Mouse (Mus musculus): Measurements from ENCODE around the gene Tenm4.

Gene Tenm4

DNA sequence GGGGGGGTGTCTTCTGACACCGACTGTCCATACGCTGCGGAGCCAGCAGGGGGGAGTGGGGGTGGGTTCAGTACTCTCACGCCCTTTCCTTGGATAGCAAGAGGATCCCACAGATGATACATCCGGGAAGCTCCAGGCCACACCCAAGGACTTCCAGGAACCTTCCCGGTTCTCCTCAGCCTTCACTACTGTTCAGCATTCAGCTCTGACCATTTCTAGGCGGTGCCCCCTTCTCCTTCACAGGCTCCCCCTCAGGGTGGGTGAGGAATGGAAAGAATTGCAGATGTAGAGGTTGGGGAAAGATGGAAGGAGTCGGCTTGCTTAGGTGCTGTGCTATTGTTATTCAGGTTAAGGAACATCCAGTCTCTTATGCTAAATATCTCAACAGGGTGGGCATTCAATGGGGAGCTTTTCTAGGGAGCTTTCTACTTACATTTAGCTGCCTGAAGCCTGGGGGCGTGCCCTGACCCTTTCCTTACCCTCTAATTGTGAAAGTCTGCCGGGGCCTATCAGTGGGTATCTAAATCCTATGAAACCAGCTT lies 33.8 kb downstream of the Tenm4 start:
- no peak for DNase-seq

DNA sequence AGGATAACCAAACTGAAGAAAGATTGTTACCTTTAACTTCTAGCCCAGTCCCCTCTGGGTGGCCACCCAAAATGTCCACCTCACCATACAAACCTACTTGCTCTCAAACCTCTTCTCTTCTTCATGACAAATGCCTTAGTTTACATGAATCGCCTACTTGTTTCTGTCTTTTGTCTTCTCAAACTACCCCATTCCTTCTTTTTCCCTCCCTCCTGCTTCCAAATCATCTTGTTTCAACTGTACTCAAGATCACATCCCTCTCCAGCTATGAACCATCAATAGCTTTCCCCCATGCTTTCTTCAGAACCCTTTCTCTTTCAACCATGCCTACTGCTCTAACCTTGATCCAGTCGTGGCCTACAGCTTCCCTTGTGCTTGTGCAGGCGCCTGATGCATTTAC lies 36.0 kb downstream of the Tenm4 start:
- no peak for DNase-seq

DNA sequence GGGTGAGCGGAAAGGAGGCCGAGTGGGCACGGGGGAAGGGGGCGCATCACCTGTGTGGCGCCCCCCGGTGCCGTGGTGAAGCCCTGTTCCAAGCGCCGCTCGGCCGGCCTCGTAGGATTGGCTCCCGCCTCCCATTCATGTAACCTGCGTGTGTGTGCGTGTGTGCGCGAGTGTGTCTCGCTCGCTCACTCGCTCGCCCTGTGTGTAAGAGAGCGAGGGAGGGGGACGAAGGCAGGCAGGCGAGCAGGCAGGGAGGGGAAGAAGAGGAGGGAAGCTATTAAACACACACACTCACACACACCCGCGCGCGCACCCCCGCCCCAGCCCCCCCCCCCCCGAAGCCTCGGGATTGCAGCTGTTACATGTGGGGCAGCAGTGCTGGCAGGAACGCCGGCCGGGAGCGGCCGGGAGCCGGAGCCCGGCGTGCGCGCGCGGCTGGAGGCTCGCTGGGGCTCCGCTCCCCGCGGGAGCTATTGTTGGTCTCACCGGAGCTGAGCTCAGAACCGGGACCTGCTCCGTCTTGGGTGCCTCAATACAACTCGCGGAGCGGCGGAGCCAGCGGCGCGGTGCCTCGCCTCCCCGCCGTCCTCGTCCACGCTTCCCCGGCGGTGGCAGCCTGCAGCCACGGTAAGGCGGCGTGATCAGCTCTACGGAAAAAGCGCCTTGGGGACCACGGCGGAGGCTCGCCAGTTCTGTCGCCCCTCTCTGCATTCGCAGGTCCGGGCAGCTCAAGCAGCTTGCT lies 38.9 kb downstream of the Tenm4 start:
- peak; percentile 76 for DNase-seq

DNA sequence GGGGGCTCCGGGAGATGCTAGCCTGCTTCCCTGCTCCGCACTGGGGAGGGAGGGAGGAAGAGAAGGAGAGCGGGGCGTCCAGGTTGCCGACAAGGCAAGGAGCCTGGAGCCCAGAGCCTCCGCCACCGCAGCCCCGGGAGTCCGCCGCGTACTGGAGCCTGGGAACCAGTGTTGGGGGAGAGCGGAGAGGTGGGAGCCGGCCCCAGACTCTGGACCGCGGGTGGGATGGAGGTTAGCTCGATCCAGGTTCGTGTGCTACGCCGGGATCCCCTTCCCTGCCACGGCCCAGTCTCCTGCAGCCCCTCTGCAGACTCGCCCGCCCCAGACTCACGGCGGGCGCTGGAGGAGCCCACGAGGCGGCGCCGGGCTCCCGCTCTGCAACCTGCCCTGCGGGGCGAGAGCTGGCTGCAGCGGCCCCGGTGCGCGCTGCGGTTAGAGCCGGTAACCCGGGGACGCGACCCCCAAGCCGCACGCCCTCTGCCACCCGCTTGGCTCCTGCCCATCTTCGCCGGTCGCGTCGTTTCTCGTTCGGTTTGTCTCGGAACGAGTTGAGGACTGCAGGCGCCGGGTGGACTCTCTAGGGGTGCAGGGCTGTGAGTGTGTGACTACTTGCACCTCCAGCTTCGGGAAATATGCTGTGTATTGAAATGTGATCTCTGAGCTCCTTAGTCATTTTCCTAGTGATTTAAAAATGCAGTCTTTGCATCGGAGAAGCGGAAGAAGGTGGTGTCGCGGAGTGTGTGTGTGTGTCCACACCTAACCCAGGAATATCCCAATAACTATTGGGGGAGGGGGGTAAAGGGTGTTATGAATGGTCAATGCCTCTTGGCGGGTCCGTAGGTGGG lies 39.7 kb downstream of the Tenm4 start:
- DNase-seq, result peak; percentile 64

DNA sequence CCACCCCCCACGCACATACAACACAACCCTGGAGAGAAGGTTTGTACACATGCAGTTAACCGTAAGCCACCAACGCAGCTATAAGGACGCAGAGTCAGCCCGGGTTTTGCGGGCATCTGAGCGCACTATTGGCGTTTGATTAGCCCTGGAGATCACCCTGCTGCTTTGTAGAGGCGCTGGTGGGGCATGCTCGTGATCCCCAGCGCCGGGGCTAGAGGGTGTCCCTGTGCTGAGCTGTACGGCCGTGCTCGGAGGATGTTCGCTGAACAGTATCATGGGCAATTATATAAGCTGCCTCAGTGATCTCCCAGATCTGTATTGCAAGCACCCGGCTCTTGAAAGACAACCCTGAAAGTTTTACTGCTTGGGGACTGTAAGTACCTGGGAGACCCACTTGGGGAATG lies 40.6 kb downstream of the Tenm4 start:
- peak; percentile 59 for DNase-seq

DNA sequence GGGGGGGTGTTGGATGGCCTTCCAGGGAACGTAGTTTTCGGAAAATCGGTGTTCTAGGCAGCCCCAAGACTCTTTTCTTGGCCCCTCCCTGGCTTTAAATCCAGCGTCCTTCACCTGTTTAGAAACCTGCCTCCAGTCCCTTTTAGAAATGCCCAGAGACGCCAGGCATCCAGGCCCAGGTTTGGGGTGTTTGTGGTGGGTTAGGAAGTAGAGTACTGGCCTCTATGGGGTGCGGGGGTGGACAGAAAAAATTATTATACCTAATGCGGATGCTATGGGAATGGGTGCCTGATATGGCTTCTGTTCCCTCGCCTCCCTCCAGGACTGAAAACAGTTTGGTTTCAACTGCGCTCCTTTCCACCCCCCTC lies 41.2 kb downstream of the Tenm4 start:
- DNase-seq, result peak; percentile 22

DNA sequence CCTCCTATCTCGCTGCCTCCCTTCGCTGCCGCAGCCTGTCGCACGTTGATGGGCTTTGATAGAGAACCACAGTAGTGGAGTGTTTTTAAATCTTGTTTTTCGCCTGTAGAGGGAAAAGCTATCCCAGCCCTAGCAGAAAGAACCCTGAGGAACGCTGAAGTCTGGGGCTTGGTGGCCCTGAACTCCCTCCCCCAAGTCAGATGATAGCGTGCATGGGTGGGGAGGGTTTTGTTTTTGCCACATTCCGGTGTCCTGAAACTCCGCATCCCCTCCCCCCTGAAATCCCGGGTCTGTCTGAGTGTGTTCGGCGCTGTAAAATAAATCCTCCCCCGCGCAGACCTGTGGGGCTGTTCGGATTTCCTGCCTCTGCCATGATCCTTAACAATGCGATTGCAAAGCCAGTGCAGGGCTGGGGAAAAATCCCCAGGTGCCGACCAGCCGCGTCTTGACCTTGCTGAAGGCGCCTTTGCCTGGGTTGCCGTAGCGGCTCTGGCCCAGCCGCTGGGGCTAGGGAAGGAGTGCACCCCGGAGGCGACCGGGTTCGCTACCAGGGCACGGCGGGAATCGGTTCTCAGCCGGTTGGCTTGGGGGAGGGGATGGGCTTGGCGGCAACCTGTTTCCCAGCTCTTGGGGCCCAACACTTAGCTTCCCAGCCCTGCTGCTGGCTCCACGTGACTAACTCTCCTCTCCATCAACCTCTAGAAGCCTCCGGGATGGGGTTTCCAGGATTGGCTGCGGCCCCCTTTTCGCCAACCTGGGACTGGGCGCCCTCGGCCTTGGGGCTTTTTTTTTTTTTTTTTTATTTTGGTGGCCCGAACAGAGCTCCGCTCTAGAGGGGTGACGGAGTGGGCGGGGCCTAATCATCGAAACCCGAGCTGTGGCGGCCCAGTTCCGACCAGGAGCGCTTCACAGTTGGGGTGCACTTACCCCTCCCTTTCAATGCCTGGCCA lies 41.8 kb downstream of the Tenm4 start:
- DNase-seq, result peak; percentile 61

DNA sequence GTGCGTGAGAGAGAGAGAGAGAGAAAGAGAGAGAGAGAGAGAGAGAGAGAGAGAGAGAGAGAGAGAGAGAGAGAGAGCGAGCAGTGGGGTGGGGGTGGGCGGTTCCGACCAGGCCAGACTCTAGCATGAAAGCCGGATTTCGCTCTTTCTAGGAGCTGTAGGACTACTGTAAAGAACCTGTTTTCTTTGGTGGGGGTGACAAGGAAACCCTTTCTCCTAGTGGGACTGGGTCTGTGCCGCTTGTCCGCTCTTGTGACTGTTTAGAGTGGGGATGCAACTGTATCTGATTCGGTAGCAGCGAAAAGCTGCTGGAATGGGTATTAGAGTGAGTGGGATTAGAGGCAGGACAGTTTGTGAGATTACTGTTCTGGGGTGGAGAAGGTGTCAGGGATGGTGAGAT lies 42.7 kb downstream of the Tenm4 start:
- DNase-seq, result no peak

DNA sequence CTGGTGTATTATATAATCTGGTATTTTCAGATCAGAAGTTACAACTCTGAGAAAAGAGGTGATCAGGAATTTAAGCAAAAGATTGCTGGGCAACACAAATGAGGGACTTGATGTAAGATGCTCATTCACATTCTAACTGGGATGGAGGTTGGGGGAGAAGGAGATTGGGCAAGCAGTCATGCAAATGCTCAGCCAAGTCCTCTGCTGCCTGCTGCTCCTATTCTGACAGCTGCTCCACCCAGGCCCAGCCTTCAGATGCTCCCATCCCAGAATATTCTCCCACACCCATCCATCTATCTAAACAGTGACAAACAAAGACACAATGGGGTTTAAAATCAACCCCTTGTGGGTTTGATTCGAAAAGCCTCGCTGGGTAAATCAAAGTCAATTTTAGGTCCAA lies 43.8 kb downstream of the Tenm4 start:
- no peak for DNase-seq

DNA sequence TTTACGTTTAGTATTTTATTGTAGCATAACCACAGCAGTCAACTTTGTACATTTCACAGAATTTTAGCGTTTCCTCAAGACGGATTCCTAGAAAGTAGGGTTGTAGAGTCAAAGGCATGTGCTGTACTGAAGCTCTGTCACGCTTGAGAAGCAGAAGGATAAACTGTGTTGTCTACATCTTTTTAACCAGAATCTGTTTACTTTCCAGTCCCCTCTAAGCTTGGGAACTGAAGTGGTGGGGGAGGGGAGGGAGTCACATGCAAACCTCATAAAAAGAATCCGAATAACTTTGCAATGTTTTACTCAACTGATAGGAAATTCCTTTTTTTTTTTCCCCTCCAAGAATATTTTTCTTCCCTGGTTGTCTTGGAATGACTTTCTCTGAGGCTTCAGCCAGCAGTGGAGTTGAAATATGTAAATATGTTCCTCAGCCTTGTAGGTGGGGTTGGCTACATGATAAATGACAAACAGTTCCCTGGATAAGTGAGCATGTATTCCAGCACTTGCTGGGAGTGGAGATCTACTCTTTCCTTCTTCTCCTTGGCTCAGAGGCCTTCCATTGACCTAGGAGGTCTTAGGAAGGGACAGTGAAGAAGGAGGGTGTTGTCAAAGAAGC lies 45.0 kb downstream of the Tenm4 start:
- DNase-seq, result no peak

DNA sequence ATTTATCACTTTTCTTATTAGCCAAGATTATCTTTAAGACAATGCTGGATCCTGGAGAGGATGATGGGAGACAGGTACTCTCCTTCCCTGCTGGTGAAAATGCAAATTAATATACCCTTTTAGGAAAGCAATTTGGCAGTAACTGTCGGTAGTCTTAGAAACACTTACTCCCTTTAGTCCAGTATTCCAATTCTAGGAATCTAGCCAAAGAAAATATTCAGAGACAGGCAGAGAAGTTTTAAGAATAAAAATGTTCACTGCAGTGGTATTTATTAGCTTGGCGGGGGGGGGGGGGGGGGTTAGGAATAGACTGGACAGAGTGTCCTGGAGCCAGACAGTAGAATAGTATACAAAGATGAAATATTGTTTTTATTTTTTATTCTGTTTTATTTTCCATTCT lies 48.3 kb downstream of the Tenm4 start:
- DNase-seq, result no peak

DNA sequence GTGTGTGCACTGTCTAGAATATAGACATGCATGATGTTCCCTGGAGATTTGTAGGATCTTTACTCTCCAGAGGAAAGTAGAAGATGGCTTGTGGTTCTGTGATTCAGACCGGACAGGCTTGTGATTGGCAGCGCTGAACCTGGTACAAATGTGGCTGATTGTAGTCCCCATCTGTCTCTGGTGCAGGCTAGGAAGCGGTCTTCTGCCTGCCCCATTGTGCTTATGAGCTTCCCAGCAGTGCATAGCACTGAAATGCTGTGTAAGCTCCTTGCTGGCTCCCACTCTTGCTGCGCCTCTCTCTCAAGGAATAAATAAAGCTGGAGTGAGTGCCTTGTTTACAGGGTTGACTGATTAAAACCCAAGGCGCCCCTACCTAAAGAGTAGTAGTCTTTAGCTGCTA lies 49.6 kb downstream of the Tenm4 start:
- DNase-seq, result no peak

DNA sequence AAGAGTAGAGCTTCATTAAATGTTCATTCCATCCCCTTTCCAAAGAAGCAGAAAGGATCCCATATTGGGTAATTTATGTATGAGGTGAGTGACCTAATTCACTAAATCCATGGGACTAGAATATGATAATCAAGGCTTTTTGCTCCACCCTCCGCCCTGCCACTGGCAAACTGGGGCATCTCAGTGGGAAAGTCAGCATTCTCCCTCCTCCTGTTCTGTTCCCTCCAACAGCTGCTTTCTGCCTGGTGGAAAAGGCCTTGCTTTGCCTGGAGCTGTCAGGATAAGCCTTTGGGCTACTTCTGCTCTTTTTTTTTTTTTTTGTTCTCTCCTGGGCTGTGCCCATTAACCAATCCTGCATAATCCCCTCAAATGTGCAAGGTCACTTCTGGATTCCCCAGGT lies 51.5 kb downstream of the Tenm4 start:
- no peak for DNase-seq

DNA sequence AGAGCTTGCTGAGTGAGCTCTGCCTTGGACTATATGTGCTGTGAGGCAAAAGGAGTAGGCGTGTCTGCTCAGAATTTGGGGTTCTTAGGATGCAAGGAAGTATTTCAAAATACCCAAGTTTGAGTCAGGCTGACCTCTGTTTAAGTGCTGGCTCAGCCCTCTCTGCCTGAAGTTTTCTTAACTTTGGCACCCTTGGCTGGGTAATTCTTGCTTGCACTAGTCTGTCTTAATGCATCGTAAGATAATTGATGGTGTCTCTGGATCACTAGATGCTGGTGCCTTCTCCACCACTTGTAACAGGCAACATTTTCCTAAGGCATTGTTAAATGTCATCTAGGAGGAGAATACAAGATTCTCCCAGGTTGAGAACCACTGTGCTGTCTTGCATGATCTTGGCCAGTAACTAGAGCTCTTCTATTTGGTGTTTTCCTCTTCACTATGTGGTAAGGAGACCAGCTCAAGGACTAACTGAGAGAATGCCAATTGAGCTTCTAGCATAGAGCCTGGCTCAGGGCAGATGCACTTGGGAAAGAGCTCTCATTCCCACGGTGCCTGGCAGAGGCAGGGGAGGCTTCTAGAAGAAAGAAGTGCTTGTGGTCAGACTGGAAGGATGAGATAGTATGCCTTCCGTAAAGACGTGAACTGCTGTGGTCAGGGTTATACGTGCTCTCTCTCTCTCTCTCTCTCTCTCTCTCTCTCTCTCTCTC lies 57.7 kb downstream of the Tenm4 start:
- no peak for DNase-seq

DNA sequence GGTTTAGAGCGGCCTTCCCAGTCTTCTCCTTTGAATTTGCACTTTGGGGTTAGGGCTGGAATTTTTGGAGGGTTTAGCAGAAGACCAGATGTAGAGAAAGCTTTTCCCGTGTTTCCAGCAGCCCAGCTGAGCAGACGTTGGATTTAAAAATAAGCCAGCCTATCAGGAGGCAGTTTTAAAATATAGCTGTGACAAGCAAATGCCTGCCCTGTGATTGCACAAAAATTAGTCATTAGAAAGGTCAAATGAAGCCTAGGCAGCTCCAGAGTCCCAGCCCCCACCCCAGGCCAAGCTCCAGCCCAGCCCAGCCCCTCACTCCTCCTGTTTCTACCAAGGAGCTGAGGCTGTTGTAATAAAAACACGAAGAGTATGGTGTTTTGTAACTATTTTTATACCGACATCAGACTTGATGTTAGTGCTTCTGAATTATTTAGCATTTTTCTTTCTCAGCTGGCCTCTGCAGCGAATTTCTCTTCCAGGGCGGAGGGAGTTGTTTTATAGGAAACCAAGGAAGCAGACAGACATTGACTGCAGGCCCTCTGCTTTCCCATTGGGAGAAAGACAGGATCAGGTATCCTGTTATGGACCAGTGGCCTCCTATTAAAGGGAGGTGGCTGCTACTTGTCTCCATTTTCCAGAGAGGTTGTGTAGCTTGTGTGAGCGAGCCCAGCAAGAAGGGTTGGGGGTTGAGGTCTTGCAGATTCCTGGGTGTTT lies 59.1 kb downstream of the Tenm4 start:
- no peak for DNase-seq

DNA sequence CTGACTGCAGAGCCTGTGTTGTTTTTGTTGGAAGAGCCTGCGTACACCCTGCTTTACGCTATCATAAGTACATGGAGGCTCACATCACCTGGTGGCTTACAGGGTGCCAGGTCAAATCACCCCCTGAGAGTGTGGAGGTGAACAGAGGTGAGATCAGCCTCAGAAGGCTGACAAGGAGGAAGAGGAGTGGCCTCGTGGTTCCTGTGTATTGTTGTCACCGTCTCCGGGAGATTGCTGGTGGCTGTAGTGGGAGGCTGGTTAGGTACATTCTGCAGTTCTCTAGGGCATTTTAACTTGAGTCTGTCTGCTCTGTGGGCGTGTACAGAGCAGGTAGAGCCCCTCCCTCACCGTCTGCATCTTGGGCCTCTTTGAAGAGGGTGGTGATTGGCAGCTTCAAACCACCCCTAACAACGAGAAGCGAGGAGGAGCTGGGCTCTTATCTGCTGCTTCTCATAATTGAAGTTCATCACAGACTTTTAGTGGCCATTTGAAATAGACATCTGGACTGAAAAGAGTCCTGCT lies 59.7 kb downstream of the Tenm4 start:
- no peak for DNase-seq

DNA sequence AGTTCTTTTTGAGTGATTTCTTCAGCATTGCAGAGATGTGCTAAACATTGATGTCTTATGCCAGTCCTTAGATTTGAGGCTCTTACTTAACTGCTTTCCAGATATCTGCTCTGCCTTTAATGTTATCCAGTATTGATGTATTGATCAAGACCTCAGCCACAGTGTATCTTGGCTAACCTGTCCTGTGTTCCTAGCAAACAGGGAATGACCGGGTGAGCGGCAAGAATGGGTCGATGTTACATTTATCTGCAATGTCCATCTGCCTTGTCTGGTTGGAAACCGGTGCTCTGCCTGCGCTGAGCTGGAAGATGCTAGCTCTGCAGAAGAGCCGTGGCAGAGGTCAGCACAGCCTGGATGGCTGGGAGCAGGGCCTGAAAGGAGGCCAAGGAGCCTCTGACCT lies 64.8 kb downstream of the Tenm4 start:
- DNase-seq, result no peak

DNA sequence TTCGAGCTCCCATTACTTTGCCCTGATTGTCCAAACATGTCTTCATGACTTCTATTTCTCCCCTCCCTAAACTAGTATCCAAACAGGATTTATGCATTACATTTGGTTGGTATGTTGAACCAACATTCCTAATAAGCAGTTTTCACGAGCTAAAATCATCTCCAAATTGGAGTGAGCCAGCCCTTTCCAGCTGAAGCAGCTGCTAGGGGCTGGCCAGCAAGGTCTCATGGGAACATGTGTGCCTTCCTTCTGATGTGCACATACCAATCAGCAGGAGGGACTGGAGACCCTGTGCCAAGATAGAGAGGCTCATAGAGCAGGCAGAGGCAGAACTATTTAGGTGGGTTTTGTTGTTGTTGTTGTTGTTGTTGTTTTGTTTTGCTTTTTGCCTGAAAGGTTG lies 69.6 kb downstream of the Tenm4 start:
- no peak for DNase-seq

DNA sequence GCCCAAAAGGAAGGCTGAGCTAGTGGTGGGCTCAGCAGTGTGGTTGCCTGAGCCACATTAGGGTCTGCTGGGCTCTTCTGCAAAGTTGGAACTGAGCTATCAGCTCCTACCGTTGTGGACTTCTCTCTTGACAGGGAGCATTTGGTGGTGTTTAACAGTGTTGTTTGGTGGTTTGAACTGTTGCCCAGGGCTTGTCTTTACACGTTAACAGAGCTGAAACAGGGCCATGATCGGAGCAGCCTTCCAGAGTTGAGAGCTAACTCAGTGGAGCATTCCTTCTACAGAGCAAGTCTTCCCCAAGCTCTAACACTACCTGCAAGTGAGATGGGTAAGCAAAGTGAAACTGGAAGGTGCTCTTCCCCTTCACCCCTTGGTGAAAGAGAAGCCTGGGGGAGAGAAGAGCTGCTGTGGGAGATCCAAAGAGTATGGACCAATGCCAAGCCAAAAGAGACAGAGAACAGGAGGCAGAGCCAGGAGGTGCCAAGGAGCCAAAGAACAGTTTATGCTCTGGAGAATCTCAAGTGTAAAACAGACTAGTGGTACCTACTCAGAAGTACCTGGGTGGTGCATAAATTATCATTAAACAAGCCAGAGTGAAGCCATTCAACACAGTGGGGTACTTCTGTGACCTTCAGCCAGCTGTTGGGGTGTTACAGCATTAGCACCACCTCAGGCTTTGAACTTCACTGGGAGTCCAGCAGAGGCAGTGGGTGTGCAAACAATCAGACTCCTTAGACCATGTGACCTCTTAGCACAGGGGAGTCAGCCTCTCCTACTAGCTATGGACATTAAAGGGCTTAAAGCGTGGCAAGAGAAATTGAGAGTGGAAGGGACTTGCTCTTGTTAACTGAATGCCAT lies 71.5 kb downstream of the Tenm4 start:
- DNase-seq, result no peak

DNA sequence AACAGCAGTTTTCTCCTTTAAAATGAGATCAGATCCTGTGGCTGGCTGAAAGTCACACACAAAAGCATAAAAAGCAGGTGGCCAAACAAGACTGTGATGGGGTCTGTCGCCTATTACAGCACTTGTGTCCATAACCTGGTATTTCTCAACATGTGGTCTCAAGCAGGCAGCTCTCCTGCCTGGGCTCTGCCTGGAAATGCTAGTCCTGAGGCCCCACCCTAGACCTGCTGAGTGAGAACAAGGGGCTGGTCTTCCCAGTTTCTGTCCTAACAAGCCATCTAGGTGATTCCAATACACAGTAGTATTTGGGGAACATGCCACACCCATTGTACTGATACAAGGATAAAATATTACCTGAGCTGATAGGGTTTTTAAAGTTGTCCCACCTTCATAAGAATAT lies 73.8 kb downstream of the Tenm4 start:
- no peak for DNase-seq

All from right cerebral cortex, postnatal 25 days (tissue).